13 mouse cellular contexts compared by ENCODE assay signal in genomic region chr8:114932071-114932630, GRCm38 (mm10).
DNase-seq lines count a peak whose midpoint lies in the region; ATAC-seq lines count a peak whose summit lies in the region.
"Had no signal": no experiment of that assay in that cellular context is flagged by ENCODE, and none has a peak within 500 bp of the region (broad histone marks: within the 10 kb centered on the region; RNA-seq: fewer than 3 reads in every experiment).

No protein-coding gene starts in this region.

- peaks cover 35% of the 10 kb centered on the region for H3K4me1 ChIP-seq in kidney, embryonic 15.5 days
- peaks cover 26% of the 10 kb centered on the region for H3K4me1 ChIP-seq in embryonic facial prominence, embryonic 14.5 days (ENCODE audit: control insufficient read depth, insufficient read depth, low read length)
- peaks cover 16% of the 10 kb centered on the region; the same call in 1 of the 2 replicates for H3K4me1 ChIP-seq in intestine, embryonic 15.5 days (replicated peaks)

- H3K9me3 ChIP-seq in kidney, embryonic 15.5 days (replicated peaks), result no peaks in the 10 kb centered on the region
- H3K9me3 ChIP-seq in embryonic facial prominence, embryonic 14.5 days (ENCODE audit: control insufficient read depth, low read length), result no peaks in the 10 kb centered on the region
- no peaks in the 10 kb centered on the region for H3K9me3 ChIP-seq in intestine, embryonic 15.5 days

- H3K4me3 ChIP-seq in kidney, embryonic 15.5 days (replicated peaks), result no peak overlapping the region
- H3K4me3 ChIP-seq in embryonic facial prominence, embryonic 14.5 days (ENCODE audit: low read depth, low read length), result no peak overlapping the region
- H3K4me3 ChIP-seq in intestine, embryonic 15.5 days (replicated peaks), result no peak overlapping the region

- H3K36me3 ChIP-seq in kidney, embryonic 15.5 days, result no peaks in the 10 kb centered on the region
- no peaks in the 10 kb centered on the region for H3K36me3 ChIP-seq in embryonic facial prominence, embryonic 14.5 days (ENCODE audit: control insufficient read depth, insufficient read depth, low read length)
- H3K36me3 ChIP-seq in intestine, embryonic 15.5 days, result no peaks in the 10 kb centered on the region

- no peak overlapping the region for H3K9ac ChIP-seq in kidney, embryonic 15.5 days
- H3K9ac ChIP-seq in embryonic facial prominence, embryonic 14.5 days (ENCODE audit: low read depth, low read length), result 0 out of 2 replicates have a peak overlapping the region, but pooled peaks have one; percentile 8
- no peak overlapping the region for H3K9ac ChIP-seq in intestine, embryonic 15.5 days
- H3K9ac ChIP-seq: liver, embryonic 14.5 days had no signal

- peak overlapping the region; percentile 27 for H3K4me2 ChIP-seq in kidney, embryonic 15.5 days
- peak overlapping the region; percentile 35 for H3K4me2 ChIP-seq in embryonic facial prominence, embryonic 14.5 days (ENCODE audit: low read depth, low read length)
- peak overlapping the region; percentile 27 for H3K4me2 ChIP-seq in intestine, embryonic 15.5 days (replicated peaks)

- 0 out of 2 replicates have a peak overlapping the region, but pooled peaks have one; percentile 25 for H3K27ac ChIP-seq in kidney, embryonic 15.5 days
- peak overlapping the region; percentile 52; the same call in 1 of the 2 replicates for H3K27ac ChIP-seq in embryonic facial prominence, embryonic 14.5 days (replicated peaks; ENCODE audit: low read depth, low read length)
- no peak overlapping the region for H3K27ac ChIP-seq in intestine, embryonic 15.5 days
- H3K27ac ChIP-seq: liver, embryonic 14.5 days had no signal

- no peak for ATAC-seq in kidney, embryonic 15.5 days (replicated peaks; ENCODE audit: low FRiP score)
- no peak for ATAC-seq in embryonic facial prominence, embryonic 14.5 days (ENCODE audit: low read depth)
- no peak for ATAC-seq in intestine, embryonic 15.5 days

- no peak for DNase-seq in kidney, postnatal 14 days
- peak; percentile 76 for DNase-seq in embryonic facial prominence, embryonic 14.5 days (ENCODE audit: low spot score)
- DNase-seq in retina, postnatal 1 day, result peak; percentile 62
- no peak for DNase-seq in left cerebral cortex, adult 18-20 months (ENCODE audit: low spot score in 2 of 2)
- DNase-seq in layer of hippocampus, adult 18-20 months (ENCODE audit: low spot score in 2 of 2), result no peak
- DNase-seq in cerebellum, adult 9-10 months, result no peak
- DNase-seq: B cell, adult 2 months; cerebellum, postnatal 36 days; heart, postnatal 14 days; layer of hippocampus, postnatal 36 days had no signal

- no peaks in the 10 kb centered on the region for H3K27me3 ChIP-seq in kidney, embryonic 15.5 days
- H3K27me3 ChIP-seq in embryonic facial prominence, embryonic 14.5 days (replicated peaks; ENCODE audit: control insufficient read depth, insufficient read depth, low read length), result no peaks in the 10 kb centered on the region
- no peaks in the 10 kb centered on the region for H3K27me3 ChIP-seq in intestine, embryonic 15.5 days (replicated peaks)

- 47% methylated on average over 18 of the region's 18 CpGs for WGBS in kidney, embryonic 15.5 days
- WGBS in embryonic facial prominence, embryonic 14.5 days, result 16% methylated on average over 18 of the region's 18 CpGs
- WGBS in intestine, embryonic 15.5 days, result 24% methylated on average over 18 of the region's 18 CpGs

Comparison
In these comparisons a context has a peak if more than half of its experiments do, and no peak if none do; other contexts are left out.
1. DNase-seq: peak in embryonic facial prominence, embryonic 14.5 days (single experiment) and retina, postnatal 1 day (single experiment); none in kidney, postnatal 14 days (single experiment), left cerebral cortex, adult 18-20 months (0 of 2), layer of hippocampus, adult 18-20 months (0 of 2) and cerebellum, adult 9-10 months (single experiment).
2. Peak in every context shown above with its lines, with median percentiles within 50 percentile points of each other: H3K4me2 ChIP-seq.